Mouse (Mus musculus) adrenal gland, adult 2 months (tissue): Measurements from ENCODE around the gene Flt1. TPM values are rescaled to one million over a fixed set of nuclear protein-coding genes. Genes with fewer than 3 reads are reported as not detected.

Source experiments
- DNase-seq: peaks from one replicate; pipeline ENCODE4 v3.0.0; 2021
- polyA plus RNA-seq: library from polyadenylated mRNA; depleted of rRNA; stranded (reverse); fragments of >200 nt; gene quantifications from 2 replicates; pipeline ENCODE4 v1.2.3, GENCODE M21; 2012; rRNA removed
- total RNA-seq, 2 experiments: library from RNA; stranded (reverse); gene quantifications; 2 replicates each; pipeline ENCODE4 v1.2.3; 2021

Gene Flt1
- total and polyA plus RNA-seq, 3 experiments = 8.9 to 76.3 (median 52.1) TPM

- DNase-seq = no peak
Measured at GRCm38 (mm10) chr5:147551879-147552627, 173.8 kb downstream of the Flt1 start.

GRCm38 (mm10) chr5:147549016-147549755 is 176.6 kb downstream of the Flt1 start:
- DNase-seq = no peak

- DNase-seq = no peak
Measured at GRCm38 (mm10) chr5:147545731-147546241, 180.0 kb downstream of the Flt1 start.

- no peak for DNase-seq
Measured at GRCm38 (mm10) chr5:147542291-147542690, 183.5 kb downstream of the Flt1 start.

GRCm38 (mm10) chr5:147539815-147540214 is 186.0 kb downstream of the Flt1 start:
- DNase-seq = no peak

GRCm38 (mm10) chr5:147539409-147539808 is 186.4 kb downstream of the Flt1 start:
- no peak for DNase-seq

GRCm38 (mm10) chr5:147532031-147532430 is 193.8 kb downstream of the Flt1 start:
- DNase-seq = no peak

GRCm38 (mm10) chr5:147527788-147528187 is 198.0 kb downstream of the Flt1 start:
- no peak for DNase-seq

- DNase-seq = no peak
Measured at GRCm38 (mm10) chr5:147527006-147527405, 198.8 kb downstream of the Flt1 start.

Other genes starting within 250 kb of the Flt1 start
- gene Pomp, start 134.4 kb upstream of the Flt1 start, total RNA-seq = 100 to 1,000 TPM; 187 to 199 TPM
- 12.2 and 21.1 TPM in 2 replicates for gene Pomp, start 134.4 kb upstream of the Flt1 start, polyA plus RNA-seq
- 10 to 100 TPM; 17.1 to 19.8 TPM for gene Slc46a3, start 168.8 kb upstream of the Flt1 start, total RNA-seq
- gene Slc46a3, start 168.8 kb upstream of the Flt1 start, polyA plus RNA-seq = 49.2 and 55.1 TPM in 2 replicates
- gene Mtus2, start 231.3 kb upstream of the Flt1 start, total RNA-seq = 1 to 10 TPM; 2.7 to 3.6 TPM
- 5.9 and 7.7 TPM in 2 replicates for gene Mtus2, start 231.3 kb upstream of the Flt1 start, polyA plus RNA-seq